Mouse (Mus musculus): ENCODE measurements around the gene Aldh5a1. TPM values are rescaled to one million over a fixed set of nuclear protein-coding genes. Genes with fewer than 3 reads are reported as not detected.

The Aldh5a1 gene
- total RNA-seq (2023): 0.09 to 0.36 TPM (median 0.14 TPM) in 3 of 4 replicates, not detected in the other

DNA sequence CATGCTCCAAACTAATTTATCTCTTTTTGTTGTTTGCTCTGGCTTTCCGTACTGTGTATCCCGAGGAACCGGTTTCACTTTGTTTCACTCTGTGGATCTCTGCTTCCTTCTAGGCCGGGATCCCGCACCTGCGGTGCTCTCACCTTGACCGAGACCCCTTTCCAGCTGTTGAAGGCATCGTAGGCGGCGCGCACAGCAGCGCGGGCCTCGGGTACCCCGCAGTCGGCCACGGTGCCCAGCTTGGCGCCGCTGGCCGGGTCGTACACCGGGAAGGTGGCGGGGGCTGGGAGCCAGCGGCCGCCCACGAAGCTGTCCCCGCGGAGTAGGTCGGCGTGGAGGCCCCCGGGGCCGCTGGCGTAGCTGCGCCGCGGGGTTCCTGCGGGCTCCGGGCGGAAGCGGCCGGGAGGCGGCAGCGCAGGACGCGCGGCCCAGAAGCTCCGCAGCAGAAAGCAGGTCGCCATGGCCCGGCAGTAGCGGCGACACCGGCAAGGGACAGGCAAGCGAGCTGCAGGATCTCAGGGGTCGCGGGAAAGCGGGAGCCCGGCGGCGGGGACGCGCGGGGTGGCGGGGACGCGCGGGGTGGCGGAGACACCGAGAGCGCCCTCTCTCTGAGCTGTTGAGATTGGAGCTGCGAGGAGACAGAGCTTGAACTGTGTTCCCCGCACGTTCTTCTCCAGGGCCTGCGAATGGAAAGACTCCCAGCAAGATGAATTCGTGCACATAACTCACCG is at the start of gene Aldh5a1:
Aldh5a1 (minus strand) TSS at position 554 of the 731 bp plus-strand sequence.

DNA sequence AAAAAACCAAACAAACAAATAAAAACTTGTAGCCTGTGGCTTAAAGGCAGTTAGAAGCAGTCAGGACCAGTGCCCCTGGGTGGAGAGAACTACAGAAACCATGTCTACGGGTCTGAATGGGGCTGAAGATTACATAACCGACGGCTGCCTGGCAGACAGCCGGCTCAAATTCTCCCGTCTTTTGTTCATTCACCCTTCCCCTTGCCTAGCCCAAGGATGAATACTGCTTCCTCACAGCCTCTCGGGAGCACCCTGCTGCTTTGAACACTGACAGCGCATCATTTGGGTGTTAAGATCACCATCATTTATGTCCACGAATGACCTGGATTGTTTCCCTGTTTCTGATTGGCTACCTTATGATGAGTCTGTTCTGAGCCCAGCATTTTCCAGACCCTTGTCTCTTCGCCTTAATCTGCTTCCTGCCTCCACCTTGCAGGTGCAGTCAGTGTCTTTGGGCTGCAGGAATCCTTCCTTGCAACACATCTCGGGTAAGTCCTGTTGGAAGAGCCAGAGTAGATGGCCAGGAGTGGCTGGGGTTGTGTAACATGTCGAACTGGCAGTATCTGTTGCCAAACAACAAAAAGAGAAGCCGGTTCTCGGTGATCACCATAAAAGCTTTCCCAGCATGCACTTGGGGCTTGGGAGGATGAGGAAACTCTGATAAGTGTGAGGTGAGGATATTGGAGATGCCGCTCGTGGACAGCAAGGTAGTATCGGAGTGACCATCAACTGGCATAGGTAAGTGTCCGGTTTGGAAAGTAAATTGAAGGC is 5.2 kb upstream of the Aldh5a1 start, which contains the start of gene Gpld1:
Gpld1 (plus strand) TSS at position 641 of the 771 bp plus-strand sequence.

Other genes starting within 250 kb of the Aldh5a1 start
- 0.95 to 2.2 TPM (median 1.8 TPM) in 4 replicates for gene Armh2, start 196.4 kb downstream of the Aldh5a1 start, total RNA-seq (2023)
- 7.3 to 10.8 TPM (median 8.7 TPM) in 4 replicates for gene Gmnn, start 175.7 kb downstream of the Aldh5a1 start, total RNA-seq (2023)
- 145 to 172 TPM (median 155 TPM) in 4 replicates for gene BC005537, start 136.0 kb downstream of the Aldh5a1 start, total RNA-seq (2023)
- gene Acot13, start 106.1 kb downstream of the Aldh5a1 start, total RNA-seq (2023): 14.4 to 22.0 TPM (median 17.4 TPM) in 4 replicates
- gene Tdp2, start 106.0 kb downstream of the Aldh5a1 start, total RNA-seq (2023): 61.6 to 68.9 TPM (median 67.0 TPM) in 4 replicates
- not detected in 4 replicates for gene D130043K22Rik, start 92.5 kb downstream of the Aldh5a1 start, total RNA-seq (2023)
- gene Gpld1, start 5.5 kb upstream of the Aldh5a1 start, total RNA-seq (2023): not detected in 4 replicates
- gene Mrs2, start 82.7 kb upstream of the Aldh5a1 start, total RNA-seq (2023): 46.5 to 52.3 TPM (median 46.8 TPM) in 4 replicates
- not detected in 4 replicates for gene Dcdc2a, start 118.3 kb upstream of the Aldh5a1 start, total RNA-seq (2023)